Mouse (Mus musculus) forelimb bud, embryonic 11.5 days (tissue): ENCODE measurements around the gene Gm15293.
"Not testable (repeated sequence)": the region's sequence is repeated elsewhere in the genome, so short reads cannot be mapped to it uniquely, and the experiment has no call there.

ENCODE experiments used
- DNase-seq: peaks from one replicate; pipeline ENCODE4 v3.0.0-alpha.2; 2012; ENCODE audit warnings: low read depth, low spot score

The Gm15293 gene

DNA sequence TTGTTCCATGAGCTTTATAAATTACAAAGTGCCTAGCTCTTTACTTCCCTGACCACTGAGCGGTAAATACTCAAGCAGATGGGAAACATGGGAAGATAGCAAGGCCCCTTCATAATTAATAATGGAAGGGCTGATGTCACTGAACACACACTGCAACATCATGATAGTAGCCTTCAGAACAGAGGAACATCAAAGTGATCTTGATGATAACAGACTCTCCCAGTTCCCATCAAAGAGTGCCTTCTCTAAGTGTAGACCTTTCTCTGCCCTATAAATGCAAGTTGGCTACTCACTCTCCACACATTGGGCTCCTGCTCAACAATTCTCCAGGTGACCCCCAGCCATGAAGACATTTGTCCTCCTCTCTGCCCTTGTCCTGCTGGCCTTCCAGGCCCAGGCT lies at the start of gene Gm15293:
Gene Gm15293, plus strand, starts transcription at position 301 of the 400 bp plus-strand sequence.
- DNase-seq: not testable (repeated sequence)

- DNase-seq: not testable (repeated sequence)
Observed at GRCm38 (mm10) chr8:21161977-21162376, 39.4 kb upstream of the Gm15293 start, which contains the start of gene Defa22. Gene Defa22, plus strand, starts transcription at chr8:21162277.

GRCm38 (mm10) chr8:21191314-21191713 lies 10.0 kb upstream of the Gm15293 start, which contains the start of gene Defa31:
Gene Defa31, plus strand, starts transcription at chr8:21191614.
- not testable (repeated sequence) for DNase-seq
